Mouse (Mus musculus) CD4-positive, CD25-positive, alpha-beta regulatory T cell, adult 2 months (primary cell): ENCODE data around the gene A630076J17Rik.
A peak's percentile ranks its signal among the peaks of the same experiment; 100 is the strongest.

ENCODE experiments used
- DNase-seq: peaks from one replicate; pipeline ENCODE4 v3.0.0-alpha.2; 2012; ENCODE audit warnings: low read depth, low spot score

The A630076J17Rik gene

DNA sequence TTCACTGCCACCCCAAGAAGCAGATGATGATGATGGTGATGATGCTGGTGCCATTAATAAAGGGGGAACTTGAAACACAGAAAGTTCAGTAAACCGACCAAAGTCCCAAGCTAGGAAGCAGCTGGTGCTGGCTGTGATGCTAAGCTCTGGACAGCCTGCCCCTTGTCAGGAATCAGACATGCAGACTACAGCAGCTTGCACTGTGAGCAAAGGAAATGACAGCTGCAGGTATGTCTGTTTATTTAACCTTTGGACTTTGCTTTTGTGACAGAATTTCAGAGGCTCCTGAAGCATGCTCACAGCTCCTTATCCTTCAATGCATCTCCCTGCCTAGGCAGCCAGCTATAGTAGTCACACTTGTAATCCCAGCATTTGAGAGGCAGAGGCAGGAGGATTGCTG, at the start of gene A630076J17Rik:
Gene A630076J17Rik, plus strand, starts transcription at position 88 of the 400 bp plus-strand sequence.
- DNase-seq, result no peak

- no peak for DNase-seq
Observed at GRCm38 (mm10) chr3:107180860-107181259, 49.6 kb upstream of the A630076J17Rik start.

GRCm38 (mm10) chr3:107182756-107183155, 47.7 kb upstream of the A630076J17Rik start, which contains the start of gene Kcna10:
TSS of gene Kcna10 (plus strand) at chr3:107183056.
- no peak for DNase-seq

DNA sequence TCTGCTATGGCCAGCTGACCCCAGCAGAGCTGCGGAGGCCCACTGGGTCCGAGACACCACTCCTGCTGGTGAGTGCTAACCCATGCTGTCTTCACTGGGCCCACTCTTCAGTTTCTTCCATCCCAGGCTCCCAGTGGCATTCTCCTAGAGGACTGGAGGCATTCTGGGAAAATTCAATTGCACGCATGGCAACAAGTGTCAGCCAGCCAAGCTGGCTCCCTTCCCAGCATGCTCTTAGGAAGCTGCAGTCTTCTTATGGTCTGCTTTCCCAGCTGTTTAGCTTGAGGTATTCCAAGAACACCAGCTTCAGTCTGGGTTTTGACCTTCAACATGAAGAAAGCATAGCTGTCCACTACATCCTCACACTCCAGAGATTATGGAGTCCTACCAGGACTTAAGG, 47.2 kb upstream of the A630076J17Rik start:
- no peak for DNase-seq

DNA sequence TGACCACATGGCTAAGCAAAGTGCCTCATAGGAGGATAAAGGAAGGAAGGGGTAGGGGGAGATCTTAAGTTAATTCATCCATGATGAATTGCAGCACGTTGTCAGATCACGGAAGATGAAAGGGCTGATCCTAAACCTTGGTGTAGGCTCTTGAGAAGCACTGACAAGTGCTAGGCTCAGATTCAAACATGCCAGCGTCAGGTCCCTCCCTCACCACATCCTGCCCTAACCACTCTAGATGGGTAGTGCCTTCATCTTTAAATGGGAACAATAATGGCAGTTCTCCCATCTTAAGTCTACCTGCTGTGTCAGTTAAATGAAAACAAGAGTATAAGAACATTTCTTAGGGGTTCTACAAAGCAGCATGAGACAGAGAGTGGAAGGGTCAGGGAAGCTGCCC, 44.8 kb upstream of the A630076J17Rik start:
- DNase-seq, result peak; percentile 58

- DNase-seq, result no peak
Observed at GRCm38 (mm10) chr3:107187022-107187421, 43.4 kb upstream of the A630076J17Rik start.

DNA sequence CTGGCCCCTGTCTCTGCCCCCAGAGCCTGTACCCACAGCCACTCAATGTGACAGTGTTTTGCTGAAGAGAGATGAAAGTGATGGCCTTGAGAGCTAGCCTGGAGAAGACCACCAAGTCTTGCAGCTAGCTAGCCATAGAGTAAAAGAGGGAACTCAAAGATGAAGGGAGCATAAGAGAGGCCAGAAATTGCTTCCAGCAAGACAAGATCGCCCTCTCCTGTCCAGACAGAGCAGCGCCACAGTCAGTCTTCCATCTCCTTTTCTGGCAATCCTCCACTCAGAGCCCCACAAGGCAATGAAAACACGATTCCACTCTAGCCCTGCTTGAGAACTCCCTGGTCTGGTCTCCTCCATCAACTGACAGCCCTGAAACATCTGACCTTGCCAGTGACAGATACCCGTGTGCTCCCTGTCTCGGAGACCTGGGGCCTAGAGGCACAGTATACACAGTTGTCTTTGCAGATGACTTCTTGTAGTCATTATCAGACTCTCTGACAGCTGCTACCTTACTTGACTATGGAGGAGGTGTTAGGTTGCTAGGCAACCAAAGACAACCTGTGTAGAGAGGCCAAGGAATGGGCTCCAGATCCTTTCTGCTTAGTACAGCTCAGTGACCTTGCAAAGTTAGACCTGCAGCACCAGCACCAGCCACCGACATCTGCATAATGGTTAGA, 42.1 kb upstream of the A630076J17Rik start:
- peak; percentile 71 for DNase-seq

GRCm38 (mm10) chr3:107201310-107202180, 28.9 kb upstream of the A630076J17Rik start:
- DNase-seq, result no peak

DNA sequence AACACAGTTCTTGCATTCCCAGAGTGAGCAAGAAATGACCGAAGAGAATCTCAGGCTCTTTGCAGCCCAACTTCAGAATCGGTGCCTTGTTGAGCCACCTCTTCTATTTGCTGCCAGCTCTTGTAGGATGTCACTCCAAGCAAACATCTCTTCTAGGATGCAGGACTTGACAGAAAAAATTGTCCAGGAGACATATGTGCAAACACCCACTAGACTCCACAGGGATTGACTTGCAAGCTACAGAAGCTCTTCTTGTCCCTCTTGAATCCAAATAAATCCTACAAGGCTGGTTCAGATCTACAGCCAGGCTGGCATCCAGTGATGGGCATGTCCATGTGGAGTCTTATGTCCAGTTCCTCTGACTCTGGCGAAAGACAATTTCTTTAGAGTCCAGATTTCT, 26.0 kb upstream of the A630076J17Rik start:
- no peak for DNase-seq

GRCm38 (mm10) chr3:107205170-107205569, 25.2 kb upstream of the A630076J17Rik start:
- DNase-seq, result no peak

GRCm38 (mm10) chr3:107205994-107206393, 24.4 kb upstream of the A630076J17Rik start:
- DNase-seq, result peak; percentile 88

- DNase-seq, result peak; percentile 50
Observed at GRCm38 (mm10) chr3:107206490-107207150, 23.8 kb upstream of the A630076J17Rik start.

GRCm38 (mm10) chr3:107207625-107208253, 22.7 kb upstream of the A630076J17Rik start:
- DNase-seq, result no peak

DNA sequence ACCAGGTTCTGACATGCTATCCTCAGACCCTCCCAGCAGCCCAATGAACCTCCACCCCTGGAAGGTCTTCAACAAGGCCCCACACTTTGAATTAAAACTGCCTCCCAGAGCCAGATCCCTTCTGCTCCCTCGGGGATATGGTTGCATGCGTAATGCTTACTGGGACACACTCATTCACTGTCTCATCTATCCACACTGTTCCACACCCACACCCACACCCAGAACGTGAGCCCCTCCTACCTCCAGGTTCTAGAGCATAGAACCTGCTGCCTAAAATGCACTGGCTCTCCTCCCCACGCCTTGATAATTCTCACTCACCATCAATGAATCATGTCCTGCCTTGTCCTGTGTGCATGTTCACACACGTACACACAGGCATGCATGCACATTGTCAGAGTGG, 15.8 kb upstream of the A630076J17Rik start:
- DNase-seq, result no peak

- DNase-seq, result no peak
Observed at GRCm38 (mm10) chr3:107216400-107217100, 13.9 kb upstream of the A630076J17Rik start.

DNA sequence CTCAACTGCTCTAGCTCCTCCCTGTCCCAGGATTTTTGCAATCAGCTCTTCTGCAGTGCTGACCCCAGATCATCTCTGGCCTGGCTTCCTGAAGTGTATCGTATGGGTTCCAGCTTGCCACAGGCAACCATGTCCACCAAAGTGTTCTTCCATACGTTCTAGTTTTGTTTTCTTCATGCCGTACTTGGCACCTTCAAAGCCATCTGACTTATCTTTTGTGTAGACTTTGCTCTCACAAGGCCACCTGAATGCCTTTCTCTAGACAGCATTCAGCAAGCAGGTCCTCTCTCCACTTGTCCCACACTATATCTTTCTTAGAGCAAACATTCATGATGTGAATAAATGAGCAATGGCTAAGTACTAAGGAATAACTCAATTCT, 13.3 kb upstream of the A630076J17Rik start:
- DNase-seq, result no peak

GRCm38 (mm10) chr3:107218572-107218971, 11.8 kb upstream of the A630076J17Rik start:
- DNase-seq, result no peak

- DNase-seq, result no peak
Observed at GRCm38 (mm10) chr3:107221608-107222007, 8.8 kb upstream of the A630076J17Rik start, which contains the start of gene Cym. TSS of gene Cym (minus strand) at chr3:107221732.

DNA sequence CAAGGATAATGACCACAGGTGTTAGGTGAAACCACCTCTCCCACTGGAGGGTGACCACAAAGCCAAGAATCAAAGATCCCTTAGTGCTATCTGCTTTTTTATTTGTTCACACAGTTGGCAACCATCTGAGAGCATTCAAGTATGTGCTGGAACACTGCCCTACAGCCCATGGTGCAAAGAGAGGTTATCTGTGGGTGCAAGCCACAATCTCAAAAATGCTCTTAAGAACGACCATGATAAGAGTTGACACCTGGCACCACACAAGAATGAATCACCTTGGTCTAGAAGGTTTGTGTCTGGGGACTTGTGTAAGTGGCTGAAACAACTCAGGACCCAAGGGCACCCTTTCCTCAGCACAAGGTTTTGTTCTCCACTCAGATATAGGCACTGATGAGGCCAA, 7.2 kb upstream of the A630076J17Rik start:
- no peak for DNase-seq

DNA sequence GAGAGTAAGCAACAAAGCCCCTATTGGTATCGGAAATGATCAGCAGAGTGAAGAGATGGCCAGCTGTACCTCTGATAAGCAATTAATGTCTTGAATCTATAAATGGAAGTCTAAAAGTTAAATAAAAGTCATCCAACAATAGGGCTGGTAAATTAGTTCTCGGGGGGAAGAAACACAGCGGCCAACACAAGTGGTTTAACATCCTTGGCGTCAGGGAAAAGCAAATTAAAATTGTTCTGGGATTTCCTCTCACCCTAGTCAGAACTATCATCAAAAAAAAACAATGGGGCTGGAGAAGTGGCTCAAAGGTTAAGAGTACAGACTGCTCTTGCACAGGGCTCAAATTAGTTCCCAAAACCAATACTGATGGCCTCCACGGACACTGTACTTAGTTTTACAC, 4.6 kb upstream of the A630076J17Rik start:
- no peak for DNase-seq

DNA sequence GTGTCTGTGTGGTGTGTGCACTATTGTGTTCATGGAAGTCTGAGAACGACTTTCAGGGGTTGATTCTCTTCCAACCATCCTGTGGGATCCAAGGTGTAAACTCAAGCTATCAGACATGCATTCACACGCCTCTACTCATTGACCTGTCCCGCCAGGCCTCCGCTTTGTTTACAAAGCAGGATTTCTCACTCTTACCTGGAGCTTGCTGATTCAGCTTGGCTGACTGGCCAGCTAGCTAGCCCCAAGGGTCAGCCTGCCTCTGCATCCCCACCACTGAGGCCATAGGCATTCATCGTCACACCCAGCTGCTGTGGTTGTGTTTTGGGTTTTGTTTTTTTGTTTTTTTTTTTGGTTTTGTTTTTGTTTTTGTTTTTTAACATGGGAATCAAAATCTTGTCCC, 1.2 kb upstream of the A630076J17Rik start:
- DNase-seq, result no peak
